Mouse (Mus musculus) B cell, adult 2 months (primary cell): ENCODE data around the gene Efr3b.
"Not testable (repeated sequence)": the region's sequence is repeated elsewhere in the genome, so short reads cannot be mapped to it uniquely, and the experiment has no call there.

ENCODE experiments used
- DNase-seq, 2 experiments: peaks; one replicate each; pipeline ENCODE4 v3.0.0; 2022

The Efr3b gene

DNA sequence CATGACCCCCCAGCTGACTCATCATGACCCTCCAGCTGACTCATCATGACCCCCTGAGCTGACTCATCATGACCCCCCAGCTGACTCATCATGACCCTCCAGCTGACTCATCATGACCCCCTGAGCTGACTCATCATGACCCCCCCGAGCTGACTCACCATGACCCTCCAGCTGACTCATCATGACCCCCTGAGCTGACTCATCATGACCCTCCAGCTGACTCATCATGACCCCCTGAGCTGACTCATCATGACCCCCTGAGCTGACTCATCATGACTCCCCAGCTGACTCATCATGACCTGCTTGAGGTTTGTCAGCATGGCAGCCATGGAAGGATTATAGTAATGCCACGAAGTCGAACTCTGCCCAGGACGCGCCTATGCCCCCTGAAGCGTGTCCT is 65.5 kb downstream of the Efr3b start:
- not testable (repeated sequence) for DNase-seq

DNA sequence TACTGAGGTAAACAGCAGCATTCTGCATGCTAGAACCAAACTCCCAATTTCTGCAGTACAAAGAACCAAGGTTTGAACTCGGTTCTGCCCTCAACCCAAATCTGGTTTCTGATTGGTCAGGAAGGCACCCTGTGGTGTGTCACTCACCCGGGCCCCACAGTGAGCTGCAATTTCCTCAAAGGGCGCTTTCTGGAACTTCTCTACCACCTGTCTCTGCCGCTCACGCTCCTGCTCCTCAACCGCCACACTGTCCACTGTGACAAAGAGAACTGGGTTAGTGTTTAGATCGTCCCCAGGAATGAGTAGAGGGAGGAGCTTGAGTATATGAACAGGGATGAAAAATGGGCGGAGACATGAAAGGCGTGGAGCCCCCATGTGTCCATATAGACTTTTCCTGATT is 70.3 kb downstream of the Efr3b start:
- DNase-seq, result no peak

DNA sequence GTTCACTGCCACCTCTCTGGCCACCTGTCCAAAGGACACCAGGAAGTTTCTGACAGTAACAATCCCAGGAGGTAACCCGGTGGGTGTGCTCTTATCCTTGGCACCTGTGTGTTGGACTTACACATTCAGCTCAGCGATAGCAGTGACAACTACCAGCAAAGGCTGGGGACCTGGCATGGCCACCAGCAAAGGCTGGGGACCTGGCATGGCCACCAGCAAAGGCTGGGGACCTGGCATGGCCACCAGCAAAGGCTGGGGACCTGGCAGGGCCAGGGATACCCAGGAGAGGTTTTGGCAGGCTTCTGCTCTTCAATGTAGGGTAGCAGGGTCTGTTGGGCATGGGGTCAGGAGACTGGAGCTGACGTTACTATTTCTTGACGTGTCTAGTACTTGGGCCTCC is 71.5 kb downstream of the Efr3b start:
- DNase-seq, result no peak

GRCm38 (mm10) chr12:3960553-3960952 is 78.2 kb downstream of the Efr3b start:
- DNase-seq, result no peak

GRCm38 (mm10) chr12:3959791-3960543 is 78.7 kb downstream of the Efr3b start:
- peak; percentile 90 to 91 for DNase-seq

- peak in 1 of 2 experiments; percentile 16 for DNase-seq
Measured at GRCm38 (mm10) chr12:3956351-3956750, 82.4 kb downstream of the Efr3b start.

DNA sequence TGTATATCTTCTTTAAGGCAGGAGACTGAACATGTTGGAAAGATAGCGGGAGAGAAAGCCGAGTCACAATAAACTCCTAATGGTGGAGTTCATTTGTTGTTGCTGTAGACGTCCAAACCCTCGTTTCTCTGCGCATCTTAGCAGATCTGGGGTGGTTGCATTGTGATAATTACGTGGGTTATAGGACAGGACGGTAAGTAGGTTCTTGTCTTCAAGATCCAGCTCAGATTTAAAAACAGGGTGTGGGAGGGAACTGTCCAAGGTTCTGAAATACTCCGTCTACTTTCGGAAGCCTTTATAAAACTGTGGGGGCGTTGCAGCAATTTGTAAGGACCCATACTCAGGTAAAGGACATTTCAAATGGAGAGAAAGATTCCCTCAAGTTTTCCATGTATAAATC is 83.3 kb downstream of the Efr3b start:
- DNase-seq, result peak; percentile 42

DNA sequence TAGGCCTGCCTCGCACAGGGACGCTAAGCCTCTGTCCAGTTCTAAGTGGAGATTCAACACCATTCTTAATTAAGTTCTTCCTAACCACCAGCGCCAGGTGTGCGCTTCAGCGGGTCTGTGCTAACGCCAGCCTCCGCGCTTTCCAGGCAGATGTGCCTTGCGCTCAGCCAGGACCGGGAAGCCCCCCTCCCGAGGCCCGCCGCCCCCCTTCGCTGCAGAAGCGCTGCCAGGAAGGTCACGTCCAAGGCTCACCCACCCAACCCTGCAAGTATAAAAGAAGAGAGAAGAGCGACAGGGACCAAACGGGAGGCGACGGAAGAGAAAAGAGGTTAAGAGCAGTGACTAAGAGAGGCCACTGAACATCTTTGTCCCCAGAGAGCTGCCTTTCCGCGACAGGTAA is 84.1 kb downstream of the Efr3b start, which contains the start of gene Pomc:
Pomc (plus strand) TSS at position 301 of the 400 bp plus-strand sequence.
- no peak for DNase-seq

DNA sequence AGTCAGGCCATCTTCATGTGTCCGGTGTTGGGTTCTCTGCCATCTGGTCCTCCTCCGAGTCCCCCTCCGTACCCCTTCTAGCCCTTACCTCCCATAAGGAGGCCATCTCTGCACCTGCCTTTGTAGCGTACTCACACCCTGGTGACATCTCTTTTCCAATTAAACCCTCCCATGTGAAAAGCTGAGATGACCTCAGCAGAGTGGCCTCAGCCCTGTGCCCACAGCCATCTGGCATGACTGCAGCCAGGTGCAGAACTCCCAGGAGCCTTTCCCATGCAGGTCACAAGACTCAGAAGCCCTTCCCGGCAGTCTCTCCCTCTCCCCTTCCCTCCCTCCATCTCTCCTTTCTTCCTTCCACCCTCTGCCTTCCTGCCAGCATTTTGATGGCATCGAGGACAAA is 91.2 kb downstream of the Efr3b start:
- DNase-seq, result no peak

DNA sequence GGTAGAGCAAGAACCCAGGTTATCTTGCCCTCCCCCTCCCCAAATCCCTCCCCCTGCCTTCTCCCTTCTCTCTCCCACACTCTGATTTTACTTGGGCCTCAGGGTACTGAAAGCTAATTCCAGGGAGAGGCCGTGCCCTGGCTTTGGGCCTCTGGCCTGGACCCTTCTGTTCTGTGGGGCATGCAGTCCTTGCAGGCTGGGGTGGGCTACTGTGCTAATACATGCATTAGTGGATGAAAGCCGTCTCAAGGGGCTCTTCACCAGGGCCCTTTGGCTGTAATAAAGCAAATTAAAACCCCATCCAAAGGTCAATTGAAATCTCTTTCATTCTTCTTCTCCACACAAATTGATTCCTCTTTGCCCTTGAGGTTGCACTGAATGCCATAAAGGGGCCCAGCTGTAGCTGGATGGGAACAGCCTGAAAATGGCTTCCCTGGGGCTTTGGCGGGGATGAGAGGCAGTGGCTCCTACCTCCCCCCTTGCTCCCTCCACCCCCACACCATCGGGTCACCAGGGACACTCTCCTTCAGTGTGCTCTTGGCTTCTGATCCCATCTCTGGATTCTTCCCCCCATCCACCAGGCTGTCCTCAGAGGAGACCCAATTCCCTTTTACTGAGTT is 94.2 kb downstream of the Efr3b start:
- no peak for DNase-seq

GRCm38 (mm10) chr12:3942026-3942425 is 96.7 kb downstream of the Efr3b start:
- DNase-seq, result no peak

DNA sequence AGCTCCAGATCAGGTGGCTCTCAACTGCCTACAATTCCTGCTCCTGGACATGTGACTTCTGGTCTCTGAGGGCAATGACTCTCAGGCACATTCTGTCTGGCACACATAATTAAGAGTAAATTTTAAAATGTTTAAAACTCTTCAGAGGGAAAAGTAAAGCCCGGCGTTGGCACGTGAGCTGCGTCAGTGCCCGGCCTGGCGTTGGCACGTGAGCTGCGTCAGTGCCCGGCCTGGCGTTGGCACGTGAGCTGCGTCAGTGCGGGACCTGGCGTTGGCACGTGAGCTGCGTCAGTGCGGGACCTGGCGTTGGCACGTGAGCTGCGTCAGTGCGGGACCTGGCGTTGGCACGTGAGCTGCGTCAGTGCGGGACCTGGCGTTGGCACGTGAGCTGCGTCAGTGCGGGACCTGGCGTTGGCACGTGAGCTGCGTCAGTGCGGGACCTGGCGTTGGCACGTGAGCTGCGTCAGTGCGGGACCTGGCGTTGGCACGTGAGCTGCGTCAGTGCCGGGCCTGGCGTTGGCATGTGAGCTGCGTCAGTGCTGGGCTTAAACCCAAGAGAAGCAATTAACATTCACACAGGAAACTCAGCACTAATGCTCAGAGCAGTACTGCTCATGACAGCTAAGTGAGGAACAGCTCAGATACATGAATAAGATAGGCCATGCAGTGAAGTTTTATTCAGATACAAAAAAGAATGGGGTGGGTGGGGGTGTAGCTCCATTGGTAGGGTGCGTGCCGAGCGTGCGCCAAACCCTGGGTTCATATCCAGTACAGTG is 108.4 kb downstream of the Efr3b start:
- not testable (repeated sequence) for DNase-seq

DNA sequence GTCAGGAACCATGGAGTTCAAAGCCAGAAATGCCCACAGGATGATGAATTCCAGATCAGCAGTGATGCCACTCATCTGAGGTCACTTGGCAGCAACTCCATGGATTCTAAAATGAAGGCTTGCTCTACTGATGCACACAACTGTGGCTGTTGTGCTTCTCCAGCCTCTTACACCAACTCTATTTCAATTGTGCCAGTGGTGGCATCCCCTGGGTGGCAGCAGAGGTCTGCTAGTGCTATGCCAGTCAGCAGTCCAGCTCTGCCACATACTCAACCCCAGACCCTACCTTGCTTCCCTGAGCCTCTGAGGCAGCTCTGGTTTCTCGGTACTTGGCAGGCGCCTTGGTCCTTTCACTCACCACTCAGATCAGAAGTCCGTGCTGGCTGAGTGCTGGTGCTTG is 109.9 kb downstream of the Efr3b start:
- DNase-seq, result no peak

DNA sequence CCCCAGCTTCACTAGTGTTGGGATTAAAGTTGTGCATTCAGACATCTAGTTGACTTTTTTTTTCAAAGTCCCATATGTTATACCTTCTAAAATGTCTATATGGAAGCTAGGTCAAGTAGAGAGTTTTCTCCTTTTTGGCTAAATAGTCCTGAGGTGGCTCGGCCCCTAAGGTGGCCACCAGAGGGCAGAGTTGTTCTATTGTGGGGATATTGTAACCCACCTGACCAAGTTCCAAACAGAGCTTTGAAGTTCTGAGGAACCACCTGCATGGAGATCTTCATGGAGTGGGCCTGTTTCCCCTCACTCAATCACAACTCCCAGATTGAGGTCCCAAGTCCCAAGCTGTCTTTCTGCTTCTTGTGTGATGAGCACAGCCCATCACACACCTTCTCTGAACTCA is 112.6 kb downstream of the Efr3b start:
- DNase-seq, result peak; percentile 79 to 84

GRCm38 (mm10) chr12:3919423-3919822 is 119.3 kb downstream of the Efr3b start:
- no peak for DNase-seq

- DNase-seq, result no peak
Measured at GRCm38 (mm10) chr12:3918577-3918976, 120.1 kb downstream of the Efr3b start.

DNA sequence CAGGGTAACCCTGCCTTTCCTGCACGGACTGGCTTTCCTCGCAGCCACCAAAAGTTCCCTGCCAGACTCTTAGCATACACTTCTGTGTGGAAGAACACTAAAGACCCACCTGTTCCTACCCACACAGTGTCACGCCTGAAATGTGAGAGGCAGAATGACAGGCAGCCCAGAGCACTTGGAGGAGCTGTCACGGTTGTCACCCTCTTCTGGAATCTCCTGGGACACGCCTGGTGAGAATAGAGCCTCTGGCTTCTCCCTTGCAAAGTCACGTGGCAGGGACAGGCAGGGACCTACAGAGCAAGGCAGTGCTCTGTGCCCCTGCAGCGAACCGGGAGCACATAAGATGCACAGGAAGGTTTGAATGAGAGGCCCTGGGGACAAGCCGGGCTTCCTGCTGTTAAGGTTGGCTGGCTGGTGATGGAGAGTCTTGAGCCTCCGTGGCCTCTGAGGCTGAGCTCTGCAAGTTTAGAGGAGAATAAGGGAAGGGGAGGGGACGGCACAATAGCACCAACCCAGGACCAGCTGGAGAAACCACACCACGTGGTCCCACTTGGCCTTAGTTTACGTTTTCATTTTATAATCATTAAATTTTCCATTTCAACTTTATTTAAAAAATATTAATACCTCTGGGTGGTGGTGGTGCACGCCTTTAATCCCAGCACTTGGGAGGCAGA is 120.9 kb downstream of the Efr3b start:
- DNase-seq, result no peak

DNA sequence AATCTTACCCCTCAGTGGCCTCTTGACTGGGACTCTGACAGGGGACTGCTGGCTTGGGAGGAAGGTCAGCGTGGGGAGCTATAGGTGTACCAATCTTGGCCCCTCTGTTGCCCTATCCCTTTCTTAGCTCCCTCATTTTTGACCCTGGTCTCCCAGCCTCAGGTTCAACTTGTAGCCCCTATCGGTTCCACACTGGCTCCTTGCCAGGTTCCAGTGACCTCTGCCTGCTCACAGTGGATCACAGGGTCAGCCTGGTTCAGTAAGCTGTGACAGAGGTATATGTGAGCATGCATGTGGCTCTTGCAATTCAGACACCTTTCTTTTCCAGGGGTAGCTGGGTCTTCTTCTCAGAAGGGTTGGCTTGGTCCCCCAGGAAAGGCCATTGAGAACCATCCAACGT is 122.9 kb downstream of the Efr3b start:
- DNase-seq, result no peak
